Mouse (Mus musculus) ES-Bruce4 (cell line): ENCODE data around the gene Rapgef4. TPM values are rescaled to one million over a fixed set of nuclear protein-coding genes. Genes with fewer than 3 reads are reported as not detected.
A peak's percentile ranks its signal among the peaks of the same experiment; 100 is the strongest.

Source experiments
- H3K27ac ChIP-seq: 2 replicates; pipeline ENCODE4 v1.5.1; 2012; ENCODE audit warnings: low read length, inconsistent platforms; ENCODE audit not compliant: insufficient read depth
- H3K27me3 ChIP-seq: 2 replicates; pipeline ENCODE4 v1.6.1; 2012; ENCODE audit warnings: mild to moderate bottlenecking, low read length, inconsistent platforms; ENCODE audit not compliant: control insufficient read depth, poor library complexity, insufficient read depth, severe bottlenecking
- H3K36me3 ChIP-seq: 2 replicates; pipeline ENCODE4 v1.6.1; 2012; ENCODE audit warnings: inconsistent platforms, mild to moderate bottlenecking, low read length, moderate library complexity; ENCODE audit not compliant: control insufficient read depth, poor library complexity, insufficient read depth, severe bottlenecking
- H3K4me1 ChIP-seq: one replicate; pipeline ENCODE4 v1.8.1; 2011; ENCODE audit warnings: low read length; ENCODE audit not compliant: control insufficient read depth, insufficient read depth
- H3K4me3 ChIP-seq: 2 replicates; pipeline ENCODE4 v1.5.1; 2011; ENCODE audit warnings: low read depth, mild to moderate bottlenecking, low read length
- H3K9ac ChIP-seq: 2 replicates; pipeline ENCODE4 v1.6.1; 2012; ENCODE audit warnings: low read depth, mild to moderate bottlenecking, inconsistent platforms; ENCODE audit not compliant: poor library complexity, severe bottlenecking
- H3K9me3 ChIP-seq: replicated peaks from 2 replicates; pipeline ENCODE4 v1.6.1; 2012; ENCODE audit warnings: mild to moderate bottlenecking, low read length, inconsistent platforms; ENCODE audit not compliant: control insufficient read depth, poor library complexity, insufficient read depth, severe bottlenecking
- CTCF ChIP-seq: IDR thresholded peaks from one replicate; pipeline ENCODE4 v1.8.1; 2011; ENCODE audit warnings: low read depth, low read length
- EP300 ChIP-seq: IDR thresholded peaks from 2 replicates; pipeline ENCODE4 v1.6.1; 2011; ENCODE audit warnings: low read depth, low read length; ENCODE audit not compliant: insufficient read depth
- POLR2A ChIP-seq: IDR thresholded peaks from one replicate; pipeline ENCODE4 v1.8.1; 2011; ENCODE audit warnings: low read length; ENCODE audit not compliant: insufficient read depth
- polyA plus RNA-seq: library from polyadenylated mRNA; stranded (reverse); fragments of >200 nt; gene quantifications from 2 replicates; pipeline ENCODE4 v1.2.4, GENCODE M21; 2011; ENCODE audit warnings: low read depth; ENCODE audit not compliant: missing spikeins, insufficient read depth, insufficient read length

Rapgef4 gene
- polyA plus RNA-seq, 1 experiment = not detected

DNA sequence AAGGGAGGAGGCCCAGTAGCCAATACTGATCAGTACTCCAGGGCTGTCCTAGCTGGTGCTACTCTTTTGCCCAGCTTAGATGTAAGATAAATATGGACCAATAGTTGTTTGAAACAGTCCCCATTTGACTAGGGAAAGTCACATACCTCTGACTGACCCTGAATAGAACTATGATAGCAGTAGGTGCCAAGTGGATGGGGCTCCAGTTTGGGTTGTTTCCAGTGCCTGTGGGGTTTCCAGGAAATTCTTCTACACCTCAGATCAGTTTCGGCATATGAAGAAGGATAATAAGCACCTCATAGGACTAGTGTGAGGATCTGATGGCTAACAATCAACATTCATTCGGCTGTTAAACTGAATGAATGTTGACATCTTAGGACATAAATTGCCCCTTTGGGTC, 36.1 kb downstream of the Rapgef4 start:
- TF ChIP-seq EP300 (no peak), POLR2A (no peak), CTCF (no peak)

DNA sequence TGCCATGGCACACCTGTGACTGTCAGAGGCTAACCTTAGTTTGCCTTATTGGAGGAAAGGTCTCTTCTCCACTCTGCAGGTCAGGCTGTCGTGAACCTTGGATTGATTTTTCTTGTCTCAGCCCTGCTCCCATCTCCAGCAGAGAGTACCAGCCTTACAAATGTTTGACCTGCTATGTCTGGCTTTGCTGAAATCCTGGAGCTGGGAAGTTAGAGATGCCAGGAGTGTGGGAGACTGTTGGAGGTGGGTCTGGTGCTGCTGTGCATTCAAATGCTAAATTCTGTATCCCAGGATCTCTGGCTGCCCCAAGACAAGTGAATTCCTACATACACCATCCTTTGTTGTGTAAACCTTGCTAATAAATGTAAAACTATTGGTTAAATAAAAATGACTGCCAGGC, 37.7 kb downstream of the Rapgef4 start:
- Histone ChIP-seq H3K9ac (no peak overlapping the region), H3K9me3 (no peaks in the 10 kb centered on the region), H3K4me3 (no peak overlapping the region), H3K27ac (no peak overlapping the region), H3K4me1 (no peaks in the 10 kb centered on the region), H3K27me3 (no peaks in the 10 kb centered on the region), H3K36me3 (no peaks in the 10 kb centered on the region)
- TF ChIP-seq EP300 (0 out of 2 replicates have a peak, but pooled peaks have one; percentile 39), POLR2A (no peak)

More for the DNA sequence above, 36.1 kb downstream of the Rapgef4 start:
- Histone ChIP-seq H3K4me3 (no peak overlapping the region), H3K4me1 (no peaks in the 10 kb centered on the region), H3K9ac (no peak overlapping the region), H3K36me3 (no peaks in the 10 kb centered on the region), H3K27me3 (no peaks in the 10 kb centered on the region), H3K27ac (no peak overlapping the region), H3K9me3 (no peaks in the 10 kb centered on the region)

DNA sequence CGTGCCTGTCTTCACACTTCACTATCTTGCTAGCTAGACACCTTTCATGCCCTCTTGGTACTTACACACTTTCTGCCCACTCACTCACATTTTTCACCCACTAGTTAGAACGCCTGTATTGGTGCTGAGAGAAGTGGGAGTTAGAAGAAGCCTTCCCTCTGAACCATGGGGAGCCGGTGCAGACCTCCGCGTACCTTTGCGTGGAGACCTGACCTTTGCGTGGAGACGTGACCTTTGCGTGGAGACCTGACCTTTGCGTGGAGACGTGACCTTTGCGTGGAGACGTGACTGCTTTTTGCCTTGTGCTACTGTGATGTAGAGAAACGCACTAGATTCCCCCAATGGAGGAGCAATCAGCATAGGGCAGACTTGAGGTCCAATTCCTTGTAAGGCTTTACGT, 39.7 kb downstream of the Rapgef4 start:
- TF ChIP-seq EP300 (no peak), POLR2A (no peak), CTCF (no peak)
- Histone ChIP-seq H3K36me3 (no peaks in the 10 kb centered on the region), H3K4me3 (no peak overlapping the region), H3K27me3 (no peaks in the 10 kb centered on the region), H3K9me3 (no peaks in the 10 kb centered on the region; the same call in 1 of the 2 replicates), H3K4me1 (no peaks in the 10 kb centered on the region), H3K9ac (no peak overlapping the region), H3K27ac (no peak overlapping the region)

DNA sequence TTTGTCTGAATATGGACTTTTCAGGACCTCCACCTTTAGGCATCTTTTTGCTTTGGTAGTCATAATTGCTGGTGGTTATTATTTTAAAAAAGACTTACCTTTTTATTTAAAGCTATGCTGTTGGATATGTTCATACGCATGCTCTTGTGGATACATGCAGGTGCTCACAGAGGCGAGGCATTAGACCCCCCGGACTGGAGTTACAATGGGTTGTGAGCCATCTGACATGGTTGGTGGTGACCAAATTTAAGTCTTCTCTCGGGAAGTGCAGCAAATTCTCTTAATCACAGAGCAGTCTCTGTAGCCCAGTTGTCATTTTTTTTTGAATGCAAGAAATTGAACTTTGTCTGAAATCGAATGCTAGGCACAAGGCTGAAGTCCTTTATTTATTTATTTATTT, 40.4 kb downstream of the Rapgef4 start:
- Histone ChIP-seq H3K9me3 (no peaks in the 10 kb centered on the region; the same call in 1 of the 2 replicates), H3K27ac (no peak overlapping the region), H3K9ac (no peak overlapping the region), H3K36me3 (no peaks in the 10 kb centered on the region), H3K4me1 (no peaks in the 10 kb centered on the region), H3K27me3 (no peaks in the 10 kb centered on the region), H3K4me3 (no peak overlapping the region)
- no peak for TF ChIP-seq POLR2A
- TF ChIP-seq EP300 = no peak
- TF ChIP-seq CTCF = no peak

DNA sequence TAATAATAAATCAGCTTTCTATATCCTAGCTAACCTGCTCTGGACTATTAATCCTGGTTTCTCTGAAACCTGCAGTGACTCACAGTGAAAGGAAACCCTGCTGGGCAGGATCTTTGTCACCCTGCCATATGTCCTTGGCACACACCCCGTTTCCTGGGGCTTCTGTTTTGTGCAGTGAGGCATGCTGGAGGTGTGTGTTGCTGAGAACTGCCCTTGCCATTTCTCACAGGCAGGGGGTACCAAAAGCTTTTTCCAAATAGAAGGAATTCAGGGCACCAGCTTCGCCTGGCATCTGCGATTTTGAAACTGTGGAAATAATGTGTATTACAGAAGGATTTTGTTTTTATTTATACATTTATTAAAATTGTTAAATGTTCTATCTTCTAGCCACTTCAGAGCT, 40.8 kb downstream of the Rapgef4 start:
- H3K27ac ChIP-seq = no peak overlapping the region
- no peak for TF ChIP-seq CTCF
- TF ChIP-seq EP300 = no peak
- no peak for TF ChIP-seq POLR2A
- no peaks in the 10 kb centered on the region for H3K27me3 ChIP-seq
- H3K9ac ChIP-seq = no peak overlapping the region
- no peaks in the 10 kb centered on the region for H3K4me1 ChIP-seq
- no peaks in the 10 kb centered on the region for H3K36me3 ChIP-seq
- no peaks in the 10 kb centered on the region; the same call in 1 of the 2 replicates for H3K9me3 ChIP-seq
- no peak overlapping the region for H3K4me3 ChIP-seq

DNA sequence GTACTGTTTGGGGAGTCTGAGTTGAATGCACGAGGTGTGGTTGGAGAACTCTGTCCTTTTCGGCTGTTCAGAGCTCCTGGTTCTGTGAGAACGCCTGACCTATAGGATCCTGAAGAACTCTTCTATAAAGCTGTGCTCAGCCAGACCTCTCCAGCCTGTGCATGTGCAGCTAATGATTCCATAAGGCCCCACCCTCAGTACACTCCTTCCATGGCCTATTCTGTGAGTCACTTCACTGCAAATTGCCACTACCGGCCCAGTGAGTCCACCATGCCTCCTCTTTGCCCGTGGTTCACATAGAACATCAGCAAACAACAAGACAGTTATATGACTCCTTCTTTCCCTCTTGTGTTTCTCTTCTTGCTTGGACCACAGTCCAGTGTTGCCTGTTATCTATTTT, 42.8 kb downstream of the Rapgef4 start:
- Histone ChIP-seq H3K27me3 (no peaks in the 10 kb centered on the region), H3K9ac (no peak overlapping the region), H3K27ac (no peak overlapping the region), H3K4me1 (no peaks in the 10 kb centered on the region), H3K36me3 (no peaks in the 10 kb centered on the region), H3K4me3 (no peak overlapping the region), H3K9me3 (no peaks in the 10 kb centered on the region; the same call in 1 of the 2 replicates)
- no peak for TF ChIP-seq EP300
- no peak for TF ChIP-seq CTCF
- TF ChIP-seq POLR2A = no peak
